Mouse (Mus musculus) layer of hippocampus, adult 8-10 months (tissue): ENCODE measurements around the gene Ikbip. TPM values are rescaled to one million over a fixed set of nuclear protein-coding genes. Genes with fewer than 3 reads are reported as not detected.

Source experiments
- DNase-seq, 2 experiments: peaks; one replicate each; pipeline ENCODE4 v3.0.0; 2022; ENCODE audit warnings: low spot score in 2 of 2
- total RNA-seq, 4 experiments: library from RNA; stranded (reverse); gene quantifications; 2 replicates each; pipeline ENCODE4 v1.2.4; 2022

The Ikbip gene
- total RNA-seq, 4 experiments from 2014 or later: 15.5 to 21.6 (median 19.1) TPM

GRCm38 (mm10) chr10:91116958-91117357, 34.2 kb downstream of the Ikbip start:
- no peak for DNase-seq

- no peak for DNase-seq
Measured at GRCm38 (mm10) chr10:91122646-91123045, 39.9 kb downstream of the Ikbip start.

- DNase-seq: no peak
Measured at GRCm38 (mm10) chr10:91123281-91123827, 40.6 kb downstream of the Ikbip start.

- peak; percentile 97 to 98 for DNase-seq
Measured at GRCm38 (mm10) chr10:91123828-91124822, 41.4 kb downstream of the Ikbip start, which contains the start of gene Slc25a3. Slc25a3 (minus strand) TSS chr10:91124059.

GRCm38 (mm10) chr10:91126618-91127355, 44.0 kb downstream of the Ikbip start:
- no peak for DNase-seq

GRCm38 (mm10) chr10:91127395-91127794, 44.7 kb downstream of the Ikbip start:
- DNase-seq: no peak

GRCm38 (mm10) chr10:91128551-91129160, 45.9 kb downstream of the Ikbip start:
- DNase-seq: no peak

- DNase-seq: no peak
Measured at GRCm38 (mm10) chr10:91130792-91131191, 48.1 kb downstream of the Ikbip start.

GRCm38 (mm10) chr10:91131565-91131964, 48.8 kb downstream of the Ikbip start:
- no peak for DNase-seq

GRCm38 (mm10) chr10:91135302-91135972, 52.7 kb downstream of the Ikbip start:
- DNase-seq: no peak

GRCm38 (mm10) chr10:91137400-91137799, 54.7 kb downstream of the Ikbip start:
- DNase-seq: no peak

- DNase-seq: no peak
Measured at GRCm38 (mm10) chr10:91138317-91138716, 55.6 kb downstream of the Ikbip start.

- no peak for DNase-seq
Measured at GRCm38 (mm10) chr10:91139148-91139766, 56.5 kb downstream of the Ikbip start.

GRCm38 (mm10) chr10:91141564-91141963, 58.8 kb downstream of the Ikbip start:
- DNase-seq: no peak

- no peak for DNase-seq
Measured at GRCm38 (mm10) chr10:91142654-91143191, 60.0 kb downstream of the Ikbip start.

GRCm38 (mm10) chr10:91143313-91144230, 60.8 kb downstream of the Ikbip start:
- DNase-seq: no peak

- no peak for DNase-seq
Measured at GRCm38 (mm10) chr10:91145413-91145812, 62.7 kb downstream of the Ikbip start.
